Mouse (Mus musculus) spleen, adult 2 months (tissue): ENCODE data around the gene Pomt1. TPM values are rescaled to one million over a fixed set of nuclear protein-coding genes. Genes with fewer than 3 reads are reported as not detected.

ENCODE experiments used
- DNase-seq, 2 experiments: peaks; one replicate each; pipeline versions ENCODE4 v3.0.0 to v3.0.0-alpha.2; 2012 to 2021; ENCODE audit warnings: low spot score in 2 of 2, low read depth in 1 of 2
- H3K27ac ChIP-seq: fragments of 200-500 bp; 2 replicates; pipeline ENCODE4 v1.5.1; 2012; ENCODE audit warnings: low read length, inconsistent platforms; ENCODE audit not compliant: insufficient read depth
- H3K27me3 ChIP-seq: fragments of 200-500 bp; 2 replicates; pipeline ENCODE4 v1.6.1; 2012; ENCODE audit warnings: mild to moderate bottlenecking, moderate library complexity, low read length, inconsistent platforms; ENCODE audit not compliant: control insufficient read depth, insufficient read depth
- H3K36me3 ChIP-seq: fragments of 200-500 bp; 2 replicates; pipeline ENCODE4 v1.6.1; 2012; ENCODE audit warnings: mild to moderate bottlenecking, low read length, inconsistent platforms; ENCODE audit not compliant: control insufficient read depth, insufficient read depth
- H3K4me1 ChIP-seq: fragments of 200-500 bp; 2 replicates; pipeline ENCODE4 v1.6.1; 2011; ENCODE audit warnings: inconsistent platforms; ENCODE audit not compliant: control insufficient read depth, insufficient read depth, insufficient read length
- H3K4me3 ChIP-seq: fragments of 200-500 bp; 2 replicates; pipeline ENCODE4 v1.5.1; 2011; ENCODE audit warnings: mild to moderate bottlenecking, inconsistent platforms; ENCODE audit not compliant: insufficient read depth, insufficient read length; ENCODE audit errors: extremely low read depth
- CTCF ChIP-seq: fragments of 200-500 bp; IDR thresholded peaks from 2 replicates; pipeline ENCODE4 v1.5.1; 2011; ENCODE audit warnings: mild to moderate bottlenecking, inconsistent platforms; ENCODE audit not compliant: insufficient read depth, insufficient read length, insufficient replicate concordance; ENCODE audit errors: extremely low read depth
- POLR2A ChIP-seq: fragments of 200-500 bp; IDR thresholded peaks from 2 replicates; pipeline ENCODE4 v1.6.1; 2011; ENCODE audit warnings: low read depth, low read length, inconsistent platforms
- WGBS: fragments of 180-500 bp; shearing (Covaris S2); methylation state at CpG from one replicate; pipeline ENCODE4 v1.1.7; 2018; 5-methylcytosine and 5-hydroxymethylcytosine counted together
- polyA plus RNA-seq: library from polyadenylated mRNA; depleted of rRNA; stranded (reverse); fragments of >200 nt; gene quantifications from 2 replicates; pipeline ENCODE4 v1.2.3, GENCODE M21; 2012; rRNA removed

The Pomt1 gene
- 13.7 and 15.7 TPM in 2 replicates for polyA plus RNA-seq

GRCm38 (mm10) chr2:32235886-32236759, at the start of gene Pomt1:
Gene Pomt1, plus strand, starts transcription at chr2:32236590.
- Histone ChIP-seq H3K36me3 (peaks cover 12% of the 10 kb centered on the region), H3K4me3 (peak within 1 kb of the TSS; percentile 78), H3K27ac (peak within 1 kb of the TSS; percentile 72), H3K27me3 (no peaks in the 10 kb centered on the region), H3K4me1 (peaks cover 3% of the 10 kb centered on the region; the same call in 1 of the 2 replicates)
- peak; percentile 34 for TF ChIP-seq POLR2A
- TF ChIP-seq CTCF: no peak
- WGBS: under 1% methylated on average over 54 of the region's 54 CpGs
- DNase-seq: peak; percentile 85 to 86

- Histone ChIP-seq H3K27me3 (no peaks in the 10 kb centered on the region), H3K27ac (no peak overlapping the region), H3K36me3 (peaks cover 39% of the 10 kb centered on the region), H3K4me1 (no peaks in the 10 kb centered on the region; the same call in 1 of the 2 replicates), H3K4me3 (no peak overlapping the region)
- no peak for TF ChIP-seq POLR2A
- TF ChIP-seq CTCF: no peak
- WGBS: 93% methylated on average over 13 of the region's 13 CpGs
- no peak for DNase-seq
These were observed 49.3 kb upstream of the Pomt1 start for GRCm38 (mm10) chr2:32187019-32187551.

- no peak for DNase-seq
- no peak overlapping the region for H3K4me3 ChIP-seq
- no peak overlapping the region for H3K27ac ChIP-seq
- TF ChIP-seq POLR2A (no peak), CTCF (no peak)
- no peaks in the 10 kb centered on the region; the same call in 1 of the 2 replicates for H3K4me1 ChIP-seq
- peaks cover 44% of the 10 kb centered on the region for H3K36me3 ChIP-seq
- H3K27me3 ChIP-seq: no peaks in the 10 kb centered on the region
- WGBS: 93% methylated on average over 7 of the region's 7 CpGs
These were observed 48.7 kb upstream of the Pomt1 start for GRCm38 (mm10) chr2:32187649-32188048.

GRCm38 (mm10) chr2:32189060-32189681, 47.2 kb upstream of the Pomt1 start:
- peaks cover 42% of the 10 kb centered on the region for H3K36me3 ChIP-seq
- no peak overlapping the region for H3K4me3 ChIP-seq
- TF ChIP-seq CTCF: no peak
- no peak for TF ChIP-seq POLR2A

GRCm38 (mm10) chr2:32190620-32191019, 45.8 kb upstream of the Pomt1 start:
- no peaks in the 10 kb centered on the region for H3K27me3 ChIP-seq
- WGBS: 76% methylated on average over 1 of the region's 1 CpGs
- H3K4me3 ChIP-seq: no peak overlapping the region
- H3K4me1 ChIP-seq: no peaks in the 10 kb centered on the region
- no peak for DNase-seq
- H3K27ac ChIP-seq: no peak overlapping the region
- H3K36me3 ChIP-seq: peaks cover 46% of the 10 kb centered on the region
- TF ChIP-seq CTCF (no peak), POLR2A (no peak)

More at GRCm38 (mm10) chr2:32189060-32189681, 47.2 kb upstream of the Pomt1 start:
- Histone ChIP-seq H3K4me1 (no peaks in the 10 kb centered on the region), H3K27me3 (no peaks in the 10 kb centered on the region), H3K27ac (no peak overlapping the region)
- WGBS: 54% methylated on average over 5 of the region's 5 CpGs
- no peak for DNase-seq

- peaks cover 50% of the 10 kb centered on the region for H3K36me3 ChIP-seq
- H3K27ac ChIP-seq: no peak overlapping the region
- TF ChIP-seq CTCF: peak; percentile 77; the same call in 1 of the 2 replicates
- no peak for TF ChIP-seq POLR2A
- peak; percentile 25 to 60 for DNase-seq
- H3K4me1 ChIP-seq: no peaks in the 10 kb centered on the region
- no peak overlapping the region for H3K4me3 ChIP-seq
- H3K27me3 ChIP-seq: no peaks in the 10 kb centered on the region
- WGBS: 79% methylated on average over 17 of the region's 18 CpGs
These were observed 44.4 kb upstream of the Pomt1 start for GRCm38 (mm10) chr2:32191872-32192507.
